Mouse (Mus musculus) lung, postnatal 0 days (tissue): ENCODE measurements around the gene Ereg. TPM values are rescaled to one million over a fixed set of nuclear protein-coding genes. Genes with fewer than 3 reads are reported as not detected.

Experiments
- ATAC-seq: fragments of 200-750 bp; cut with Nextera tagmentation; 2 replicates; pipeline ENCODE4 v1.8.0; 2017; ENCODE audit warnings: moderate library complexity
- DNase-seq: peaks from one replicate; pipeline ENCODE4 v3.0.0-alpha.2; 2016; ENCODE audit warnings: low spot score
- H3K27ac ChIP-seq: fragments of 300-500 bp; sonication (generic); 2 replicates; pipeline ENCODE4 v1.5.1; 2014; ENCODE audit warnings: antibody characterized with exemption, mild to moderate bottlenecking, low read length, mixed read lengths
- H3K27me3 ChIP-seq: fragments of 300-500 bp; sonication (generic); replicated peaks from 2 replicates; pipeline ENCODE4 v1.6.1; 2014; ENCODE audit warnings: low read length, mixed read lengths; ENCODE audit not compliant: insufficient read depth
- H3K36me3 ChIP-seq: fragments of 300-500 bp; sonication (generic); 2 replicates; pipeline ENCODE4 v1.6.1; 2014; ENCODE audit warnings: low read length, mixed read lengths; ENCODE audit not compliant: insufficient read depth
- H3K4me1 ChIP-seq: fragments of 300-500 bp; sonication (generic); 2 replicates; pipeline ENCODE4 v1.6.1; 2014; ENCODE audit warnings: antibody characterized with exemption, low read depth, low read length, mixed read lengths; ENCODE audit not compliant: insufficient read depth
- H3K4me2 ChIP-seq: fragments of 300-500 bp; sonication (generic); replicated peaks from 2 replicates; pipeline ENCODE4 v1.6.1; 2014; ENCODE audit warnings: low read depth, mild to moderate bottlenecking, low read length, moderate library complexity, mixed read lengths
- H3K4me3 ChIP-seq: fragments of 300-500 bp; sonication (generic); 2 replicates; pipeline ENCODE4 v1.5.1; 2014; ENCODE audit warnings: low read depth, low read length
- H3K9ac ChIP-seq: fragments of 300-500 bp; sonication (generic); replicated peaks from 2 replicates; pipeline ENCODE4 v1.6.1; 2014; ENCODE audit warnings: low read depth, mild to moderate bottlenecking
- H3K9me3 ChIP-seq: fragments of 300-500 bp; sonication (generic); 2 replicates; pipeline ENCODE4 v1.6.1; 2016; ENCODE audit warnings: low read length, mixed read lengths
- CTCF ChIP-seq: IDR thresholded peaks from 2 replicates; pipeline ENCODE4 v1.5.1; 2016; ENCODE audit warnings: antibody characterized with exemption, mild to moderate bottlenecking
- EP300 ChIP-seq: IDR thresholded peaks from 2 replicates; pipeline ENCODE4 v1.6.1; 2016; ENCODE audit warnings: antibody characterized with exemption, mild to moderate bottlenecking, control low read depth
- WGBS: fragments of 180-500 bp; shearing (Covaris S2); extraction: QIAGEN DNeasy Blood & Tissue Kit; methylation state at CpG from one replicate; pipeline ENCODE4 v1.1.7; 2014; 5-methylcytosine and 5-hydroxymethylcytosine counted together
- polyA plus RNA-seq: library from polyadenylated mRNA; unstranded; fragments of >200 nt; fragmentation: Nextera tagmentation; extraction: Ambion mirVana; gene quantifications from 2 replicates; pipeline ENCODE4 v1.2.1, GENCODE M21; 2015

Ereg gene
- polyA plus RNA-seq, result 0.17 and 0.18 TPM in 2 replicates

DNA sequence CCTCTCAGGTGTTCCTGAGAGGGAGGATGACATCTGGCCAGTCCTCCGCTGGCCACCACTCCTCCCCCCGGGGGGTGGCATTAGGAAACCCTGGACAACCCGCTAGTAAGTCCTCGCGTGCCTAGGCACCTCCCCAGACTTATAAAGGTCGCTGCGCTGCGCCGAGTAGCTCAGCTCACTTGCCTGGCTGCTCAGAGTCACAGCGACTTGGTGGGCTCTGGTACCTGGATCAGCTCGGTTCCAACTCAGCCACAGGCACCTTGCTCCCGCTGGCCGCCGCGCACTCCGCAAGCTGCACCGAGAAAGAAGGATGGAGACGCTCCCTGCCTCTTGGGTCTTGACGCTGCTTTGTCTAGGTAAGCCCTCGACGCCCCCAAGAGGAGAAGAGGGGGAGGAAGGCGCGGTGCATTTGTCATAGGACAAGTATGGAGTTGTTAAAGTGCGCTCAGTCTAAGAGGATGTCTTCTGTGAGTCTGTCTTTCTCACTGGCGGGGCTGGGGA is at the start of gene Ereg:
Ereg (plus strand) TSS at position 173 of the 501 bp plus-strand sequence.
- Histone ChIP-seq H3K9me3 (no peaks in the 10 kb centered on the region), H3K36me3 (no peaks in the 10 kb centered on the region), H3K4me1 (no peaks in the 10 kb centered on the region), H3K4me2 (peak within 1 kb of the TSS; percentile 57), H3K9ac (no peak within 1 kb of the TSS), H3K27ac (no peak within 1 kb of the TSS), H3K27me3 (no peaks in the 10 kb centered on the region), H3K4me3 (peak within 1 kb of the TSS; percentile 33)
- DNase-seq, result peak; percentile 11
- no peak for TF ChIP-seq EP300
- TF ChIP-seq CTCF, result no peak
- peak; percentile 40 for ATAC-seq
- WGBS, result 2% methylated on average over 25 of the region's 25 CpGs

GRCm38 (mm10) chr5:91027164-91027563 is 47.3 kb upstream of the Ereg start, which contains the start of gene Epgn:
Gene Epgn, plus strand, starts transcription at chr5:91027464.
- Histone ChIP-seq H3K27ac (no peak within 1 kb of the TSS), H3K9me3 (no peaks in the 10 kb centered on the region), H3K9ac (no peak within 1 kb of the TSS), H3K36me3 (no peaks in the 10 kb centered on the region), H3K4me3 (no peak within 1 kb of the TSS), H3K27me3 (no peaks in the 10 kb centered on the region), H3K4me2 (no peak within 1 kb of the TSS), H3K4me1 (no peaks in the 10 kb centered on the region)
- WGBS, result 72% methylated on average over 6 of the region's 6 CpGs
- ATAC-seq (no peak), DNase-seq (no peak)
- TF ChIP-seq EP300 (no peak), CTCF (no peak)

- H3K36me3 ChIP-seq, result no peaks in the 10 kb centered on the region
- no peak overlapping the region for H3K4me2 ChIP-seq
- H3K4me3 ChIP-seq, result no peak overlapping the region
- H3K9ac ChIP-seq, result no peak overlapping the region
- H3K9me3 ChIP-seq, result no peaks in the 10 kb centered on the region
- ATAC-seq, result peak; percentile 59
- TF ChIP-seq CTCF, result no peak
- peak; percentile 21; the same call in 1 of the 2 replicates for TF ChIP-seq EP300
- no peaks in the 10 kb centered on the region for H3K27me3 ChIP-seq
- WGBS, result 13% methylated on average over 1 of the region's 1 CpGs
- no peaks in the 10 kb centered on the region for H3K4me1 ChIP-seq
- DNase-seq, result peak; percentile 61
- H3K27ac ChIP-seq, result no peak overlapping the region
These were observed 46.6 kb upstream of the Ereg start for GRCm38 (mm10) chr5:91027840-91028239.

DNA sequence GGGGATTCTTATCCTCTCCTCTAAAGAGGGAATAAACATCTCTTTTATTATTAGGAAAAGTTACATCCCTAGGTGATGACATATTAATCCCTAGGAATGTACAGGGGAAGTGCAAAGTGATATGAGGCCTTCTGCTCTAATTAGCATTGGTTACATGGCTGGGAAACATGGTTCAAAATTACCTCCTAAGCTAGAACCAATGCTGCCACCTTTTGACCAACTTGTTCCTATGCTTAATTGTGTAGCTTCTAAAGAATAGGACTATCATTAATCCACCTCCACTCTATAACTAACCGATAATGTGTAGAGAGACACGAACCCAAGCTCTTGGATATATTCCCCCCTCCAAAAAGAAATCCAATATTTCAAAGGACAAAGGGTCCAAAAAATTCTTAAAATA is 43.8 kb upstream of the Ereg start:
- H3K36me3 ChIP-seq, result no peaks in the 10 kb centered on the region
- no peak overlapping the region for H3K9ac ChIP-seq
- 89% methylated on average over 2 of the region's 2 CpGs for WGBS
- H3K9me3 ChIP-seq, result no peaks in the 10 kb centered on the region
- H3K4me3 ChIP-seq, result no peak overlapping the region
- no peak overlapping the region for H3K4me2 ChIP-seq
- no peak for ATAC-seq
- H3K27me3 ChIP-seq, result no peaks in the 10 kb centered on the region
- H3K27ac ChIP-seq, result no peak overlapping the region
- peak; percentile 30 for DNase-seq
- TF ChIP-seq CTCF (peak; percentile 44), EP300 (no peak)
- no peaks in the 10 kb centered on the region for H3K4me1 ChIP-seq

DNA sequence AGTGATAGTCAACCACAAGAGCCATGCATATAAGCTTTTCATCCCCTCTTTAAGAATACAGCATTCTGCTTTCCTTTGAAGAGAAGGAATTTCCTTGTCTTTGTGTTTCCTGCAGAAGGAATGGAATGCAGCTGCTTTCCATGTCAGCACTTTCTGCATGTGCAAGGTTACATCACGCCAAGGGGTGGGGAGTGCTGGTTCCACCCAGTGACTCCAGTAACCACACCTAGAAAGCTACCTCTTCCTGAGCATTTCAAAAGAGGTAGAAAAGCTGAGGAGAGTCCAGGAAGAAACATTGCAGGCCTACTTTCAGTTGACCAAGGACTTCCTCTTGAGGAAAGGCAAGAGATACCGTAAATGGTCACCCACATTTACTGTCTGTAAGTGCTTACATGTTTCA is 39.1 kb upstream of the Ereg start:
- Histone ChIP-seq H3K4me2 (no peak overlapping the region), H3K4me1 (no peaks in the 10 kb centered on the region), H3K9me3 (no peaks in the 10 kb centered on the region), H3K36me3 (no peaks in the 10 kb centered on the region), H3K27me3 (no peaks in the 10 kb centered on the region), H3K9ac (no peak overlapping the region), H3K27ac (no peak overlapping the region), H3K4me3 (no peak overlapping the region)
- 64% methylated on average over 2 of the region's 2 CpGs for WGBS
- ATAC-seq (no peak), DNase-seq (peak; percentile 65)
- TF ChIP-seq EP300 (0 out of 2 replicates have a peak, but pooled peaks have one; percentile 22), CTCF (no peak)

DNA sequence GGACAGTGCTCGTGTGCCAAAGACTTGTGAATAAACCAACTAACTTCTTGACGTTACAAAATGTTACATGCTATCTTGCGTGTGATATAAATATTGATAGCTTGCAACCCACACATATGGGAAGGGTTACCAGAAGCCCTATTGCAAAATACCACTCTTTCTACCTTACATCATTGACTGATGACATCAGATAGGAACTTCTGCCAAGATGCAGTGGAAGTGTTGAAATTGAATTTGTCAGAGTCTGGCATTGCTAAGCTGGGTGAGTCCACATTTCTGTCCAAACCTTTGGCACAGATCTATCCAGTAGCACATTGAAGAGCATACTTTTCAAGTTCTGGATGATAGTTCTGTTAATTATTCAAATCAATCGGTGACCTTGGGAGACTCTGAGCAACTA is 37.8 kb upstream of the Ereg start:
- H3K9ac ChIP-seq, result no peak overlapping the region
- ATAC-seq, result peak; percentile 25

DNA sequence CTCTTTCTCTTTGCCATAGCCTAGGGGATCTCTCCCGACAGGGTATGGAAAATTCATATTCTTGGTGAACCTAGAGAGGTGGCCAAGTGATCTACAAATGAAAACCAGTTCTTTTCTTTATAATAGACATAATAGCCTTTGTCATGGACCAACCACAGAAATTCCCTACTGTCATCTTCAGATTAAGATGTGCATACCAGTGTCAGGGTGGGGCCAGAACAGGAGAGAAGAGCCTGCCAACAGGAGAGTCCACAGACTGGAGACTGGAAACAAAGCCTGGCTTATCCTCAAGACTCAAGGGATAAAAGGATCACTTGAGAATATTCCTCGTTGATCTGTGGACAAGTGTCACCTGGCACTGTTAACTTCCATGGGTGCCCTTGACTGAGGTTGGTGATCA is 36.7 kb upstream of the Ereg start:
- TF ChIP-seq CTCF (no peak), EP300 (no peak)
- no peak for DNase-seq
- no peak overlapping the region for H3K9ac ChIP-seq

More for the DNA sequence above, 37.8 kb upstream of the Ereg start:
- H3K27me3 ChIP-seq, result no peaks in the 10 kb centered on the region
- no peaks in the 10 kb centered on the region for H3K4me1 ChIP-seq
- no peaks in the 10 kb centered on the region for H3K36me3 ChIP-seq
- no peak overlapping the region for H3K27ac ChIP-seq
- no peaks in the 10 kb centered on the region for H3K9me3 ChIP-seq
- no peak overlapping the region for H3K4me2 ChIP-seq
- H3K4me3 ChIP-seq, result no peak overlapping the region
- 59% methylated on average over 4 of the region's 4 CpGs for WGBS
- TF ChIP-seq CTCF (no peak), EP300 (peak; percentile 63)
- DNase-seq, result peak; percentile 61

More for the DNA sequence above, 36.7 kb upstream of the Ereg start:
- 68% methylated on average over 2 of the region's 2 CpGs for WGBS
- ATAC-seq, result no peak
- Histone ChIP-seq H3K4me3 (no peak overlapping the region), H3K27me3 (no peaks in the 10 kb centered on the region), H3K4me1 (no peaks in the 10 kb centered on the region), H3K4me2 (no peak overlapping the region), H3K9me3 (no peaks in the 10 kb centered on the region), H3K27ac (no peak overlapping the region), H3K36me3 (no peaks in the 10 kb centered on the region)
